Mouse (Mus musculus): Measurements from ENCODE around the gene Clec4a2.
"Not testable (repeated sequence)": the region's sequence is repeated elsewhere in the genome, so short reads cannot be mapped to it uniquely, and the experiment has no call there.

DNA sequence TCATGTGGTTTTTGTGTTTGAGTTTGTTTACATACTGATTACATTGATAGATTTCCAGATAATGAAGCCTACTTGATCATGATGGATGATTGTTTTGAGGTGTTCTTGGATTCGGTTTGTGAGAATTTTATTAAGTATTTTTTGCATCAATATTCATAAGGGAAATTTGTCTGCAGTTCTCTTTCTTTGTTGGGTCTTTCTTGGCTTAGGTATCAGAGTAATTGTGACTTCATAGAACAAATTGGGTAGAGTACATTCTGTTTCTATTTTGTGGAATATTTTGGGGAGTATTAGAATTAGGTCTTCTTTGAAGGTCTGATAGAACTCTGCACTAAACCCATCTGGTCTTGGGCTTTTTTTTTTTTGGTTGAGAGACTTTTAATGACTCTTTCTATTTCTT is at the start of gene Clec4a2:
- TF ChIP-seq CTCF (IDR thresholded peaks at IDR 0.05; ENCODE audit: low read depth, low read length); GATA1 (IDR thresholded peaks at IDR 0.05; ENCODE audit: borderline replicate concordance, low read length); TAL1 (conservative IDR thresholded peaks at IDR 0.05; ENCODE audit: low read depth, low read length); POLR2AphosphoS5 (IDR thresholded peaks at IDR 0.05; ENCODE audit: insufficient replicate concordance, low read depth, low read length); GATA2 (IDR thresholded peaks at IDR 0.05; ENCODE audit: borderline replicate concordance, low read depth, low read length): not testable (repeated sequence)
